Mouse (Mus musculus): Measurements from ENCODE around the gene Lrrc7. TPM values are rescaled to one million over a fixed set of nuclear protein-coding genes. Genes with fewer than 3 reads are reported as not detected.

Gene Lrrc7
- polyA plus RNA-seq, 1 experiment from 2014 or later, result 0.97 TPM

DNA sequence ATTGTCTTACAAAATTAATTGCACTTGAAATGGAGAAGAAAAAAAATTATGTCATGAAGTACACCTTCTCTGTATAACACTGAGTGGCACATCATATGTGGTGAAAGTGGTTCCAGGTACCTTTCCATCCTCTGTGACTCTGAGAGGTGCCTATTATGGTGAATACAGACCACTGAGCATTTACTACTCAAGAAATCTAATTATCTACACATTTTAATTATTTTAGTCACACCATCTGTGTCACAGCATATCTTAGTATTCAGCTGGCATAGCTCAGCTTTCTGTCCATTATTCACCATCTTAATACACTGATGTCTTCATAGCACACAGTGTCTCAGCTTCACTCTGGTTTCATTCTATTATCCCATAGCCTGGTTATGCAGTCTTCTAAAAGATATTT lies 7.7 kb downstream of the Lrrc7 start:
- peaks cover 3% of the 10 kb centered on the region; the same call in 1 of the 2 replicates for H3K27me3 ChIP-seq (ENCODE audit: control insufficient read depth, insufficient read depth, low read length)
- H3K9me3 ChIP-seq (ENCODE audit: control insufficient read depth, low read length), result no peaks in the 10 kb centered on the region
- no peak overlapping the region for H3K4me2 ChIP-seq
- ATAC-seq (ENCODE audit: low FRiP score), result peak; percentile 28; the same call in 1 of the 2 replicates
- H3K36me3 ChIP-seq (ENCODE audit: control insufficient read depth, insufficient read depth, low read length), result no peaks in the 10 kb centered on the region
- H3K27ac ChIP-seq (ENCODE audit: low read depth, low read length), result no peak overlapping the region
- no peaks in the 10 kb centered on the region for H3K4me1 ChIP-seq (ENCODE audit: control insufficient read depth, insufficient read depth, low read length)
- no peak overlapping the region for H3K9ac ChIP-seq (ENCODE audit: low read length)
- H3K4me3 ChIP-seq (ENCODE audit: low read depth, low read length), result no peak overlapping the region
- no peak for DNase-seq (ENCODE audit: low spot score, missing footprints)

DNA sequence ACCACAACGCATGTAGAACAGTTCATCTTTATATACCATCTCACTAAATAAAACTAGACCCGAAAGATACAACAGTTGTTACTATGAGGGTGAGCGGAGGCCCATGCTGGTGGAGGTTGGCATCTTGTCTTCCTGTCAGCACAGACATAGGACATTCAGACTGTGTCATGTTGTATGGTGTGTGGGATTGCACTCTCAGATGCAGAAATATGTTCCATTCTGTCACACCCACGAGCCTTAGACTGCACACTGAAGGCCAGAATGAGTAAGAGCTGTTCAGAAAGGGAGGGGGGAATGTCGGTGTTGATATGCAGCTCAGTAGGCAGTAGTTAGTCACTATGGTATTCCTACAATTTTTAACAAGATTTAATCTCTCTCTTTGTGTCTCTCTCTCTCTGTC lies 9.9 kb downstream of the Lrrc7 start:
- H3K9ac ChIP-seq (ENCODE audit: low read length), result no peak overlapping the region
- DNase-seq (ENCODE audit: low spot score, missing footprints) (no peak), ATAC-seq (ENCODE audit: low FRiP score) (no peak)
- no peak overlapping the region for H3K4me2 ChIP-seq
- no peaks in the 10 kb centered on the region for H3K9me3 ChIP-seq (ENCODE audit: control insufficient read depth, low read length)
- 86% methylated on average over 5 of the region's 5 CpGs for WGBS
- no peaks in the 10 kb centered on the region for H3K36me3 ChIP-seq (ENCODE audit: control insufficient read depth, insufficient read depth, low read length)
- H3K27me3 ChIP-seq (ENCODE audit: control insufficient read depth, insufficient read depth, low read length), result no peaks in the 10 kb centered on the region
- H3K4me1 ChIP-seq (ENCODE audit: control insufficient read depth, insufficient read depth, low read length), result no peaks in the 10 kb centered on the region
- no peak overlapping the region for H3K4me3 ChIP-seq (ENCODE audit: low read depth, low read length)
- no peak overlapping the region for H3K27ac ChIP-seq (ENCODE audit: low read depth, low read length)

DNA sequence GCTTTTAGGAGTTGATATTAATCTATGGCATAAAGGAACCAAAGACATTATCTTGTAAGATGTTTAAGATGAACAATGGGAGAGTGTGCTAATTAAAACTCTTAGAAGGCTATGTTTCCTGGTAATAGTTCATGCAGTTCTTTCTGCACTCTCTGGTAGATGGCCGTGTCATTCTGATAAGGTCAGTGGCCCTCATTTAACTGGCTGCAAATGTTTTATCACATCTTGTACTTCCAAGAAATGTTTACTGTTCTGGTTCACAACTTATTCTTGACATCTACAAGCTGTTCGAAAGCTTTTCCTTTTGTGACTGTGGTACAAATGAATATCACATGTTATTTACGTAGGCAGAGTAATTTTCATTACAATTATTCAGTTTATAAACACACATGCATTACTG lies 18.5 kb downstream of the Lrrc7 start:
- WGBS, result 86% methylated on average over 3 of the region's 3 CpGs
- DNase-seq (ENCODE audit: low spot score, missing footprints) (no peak), ATAC-seq (ENCODE audit: low FRiP score) (no peak)
- H3K4me3 ChIP-seq (ENCODE audit: low read depth, low read length), result no peak overlapping the region
- H3K36me3 ChIP-seq (ENCODE audit: control insufficient read depth, insufficient read depth, low read length), result no peaks in the 10 kb centered on the region
- no peaks in the 10 kb centered on the region for H3K27me3 ChIP-seq (ENCODE audit: control insufficient read depth, insufficient read depth, low read length)
- no peak overlapping the region for H3K27ac ChIP-seq (ENCODE audit: low read depth, low read length)
- H3K4me2 ChIP-seq, result no peak overlapping the region
- no peaks in the 10 kb centered on the region for H3K9me3 ChIP-seq (ENCODE audit: control insufficient read depth, low read length)
- no peaks in the 10 kb centered on the region for H3K4me1 ChIP-seq (ENCODE audit: control insufficient read depth, insufficient read depth, low read length)
- H3K9ac ChIP-seq (ENCODE audit: low read length), result no peak overlapping the region

DNA sequence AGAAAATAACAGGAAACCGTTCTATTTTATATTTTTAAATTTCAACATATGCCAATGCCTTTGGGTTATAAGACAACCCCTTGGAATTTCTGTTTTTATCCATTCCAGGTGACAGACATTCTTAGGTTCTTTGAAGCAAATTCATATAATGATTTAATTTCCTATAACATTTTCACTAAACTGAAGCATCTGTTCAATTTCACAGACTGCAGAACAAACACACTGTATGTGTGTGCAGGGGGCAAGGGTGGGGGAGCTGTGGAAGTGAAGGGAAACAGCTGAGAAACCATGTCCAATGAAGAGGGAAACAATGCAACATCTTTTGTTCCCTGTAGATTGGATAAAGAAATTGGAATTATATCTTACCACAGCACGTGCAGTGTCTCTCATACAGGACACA lies 29.2 kb downstream of the Lrrc7 start:
- Histone ChIP-seq H3K9ac (ENCODE audit: low read length) (no peak overlapping the region), H3K27ac (ENCODE audit: low read depth, low read length) (no peak overlapping the region), H3K4me2 (no peak overlapping the region), H3K27me3 (ENCODE audit: control insufficient read depth, insufficient read depth, low read length) (no peaks in the 10 kb centered on the region), H3K36me3 (ENCODE audit: control insufficient read depth, insufficient read depth, low read length) (no peaks in the 10 kb centered on the region), H3K4me3 (ENCODE audit: low read depth, low read length) (no peak overlapping the region), H3K9me3 (ENCODE audit: control insufficient read depth, low read length) (no peaks in the 10 kb centered on the region), H3K4me1 (ENCODE audit: control insufficient read depth, insufficient read depth, low read length) (no peaks in the 10 kb centered on the region)
- DNase-seq (ENCODE audit: low spot score, missing footprints) (no peak), ATAC-seq (ENCODE audit: low FRiP score) (no peak)
- WGBS, result 81% methylated on average over 2 of the region's 2 CpGs

DNA sequence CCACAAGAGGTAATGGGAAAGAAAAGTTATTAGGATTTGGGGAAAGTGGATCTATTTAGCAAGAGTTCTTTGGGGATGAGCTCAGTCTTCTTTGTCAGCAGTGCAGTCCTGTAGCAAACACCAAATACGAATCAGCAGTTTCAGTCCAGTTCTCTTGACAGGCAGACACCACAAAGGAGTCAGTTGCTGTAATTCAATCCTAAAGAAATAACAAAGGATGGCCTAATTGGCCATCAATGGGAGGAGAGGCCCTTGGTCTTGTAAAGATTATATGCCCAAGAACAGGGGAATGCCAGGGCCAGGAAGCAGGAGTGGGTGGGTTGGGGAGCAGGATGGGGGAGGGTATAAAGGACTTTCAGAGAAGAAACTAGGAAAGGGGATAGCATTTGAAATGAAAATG lies 33.5 kb downstream of the Lrrc7 start:
- ATAC-seq (ENCODE audit: low FRiP score), result no peak
- Histone ChIP-seq H3K9me3 (ENCODE audit: control insufficient read depth, low read length) (no peaks in the 10 kb centered on the region), H3K9ac (ENCODE audit: low read length) (no peak overlapping the region), H3K4me3 (ENCODE audit: low read depth, low read length) (no peak overlapping the region), H3K4me1 (ENCODE audit: control insufficient read depth, insufficient read depth, low read length) (no peaks in the 10 kb centered on the region), H3K27ac (ENCODE audit: low read depth, low read length) (no peak overlapping the region), H3K36me3 (ENCODE audit: control insufficient read depth, insufficient read depth, low read length) (no peaks in the 10 kb centered on the region), H3K4me2 (no peak overlapping the region), H3K27me3 (ENCODE audit: control insufficient read depth, insufficient read depth, low read length) (no peaks in the 10 kb centered on the region)
- DNase-seq (ENCODE audit: low spot score, missing footprints), result no peak
- WGBS, result 45% methylated on average over 1 of the region's 1 CpGs

DNA sequence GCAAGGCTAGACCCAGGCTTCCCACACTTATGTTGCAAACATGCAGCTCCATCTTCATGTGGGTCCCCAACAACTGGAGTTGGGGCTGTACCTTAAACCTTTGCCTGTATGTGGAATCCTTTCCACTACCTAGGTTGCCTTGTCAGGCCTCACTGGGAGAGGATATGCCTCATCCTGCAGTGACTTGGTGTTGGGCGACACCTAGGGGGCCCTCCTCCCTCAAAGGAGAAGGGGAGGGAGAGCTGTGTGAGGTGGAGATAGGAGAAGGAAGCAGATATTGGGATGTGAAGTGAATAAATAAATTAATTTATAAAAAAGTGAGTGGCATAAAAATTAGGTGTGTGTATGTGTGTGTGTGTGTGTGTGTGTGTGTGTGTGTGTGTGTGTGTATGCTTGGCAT lies 68.3 kb downstream of the Lrrc7 start:
- no peak for DNase-seq (ENCODE audit: low spot score, missing footprints)
- ATAC-seq (ENCODE audit: low FRiP score), result no peak
- no peak overlapping the region for H3K4me2 ChIP-seq
- no peaks in the 10 kb centered on the region for H3K36me3 ChIP-seq (ENCODE audit: control insufficient read depth, insufficient read depth, low read length)
- WGBS, result 81% methylated on average over 1 of the region's 1 CpGs
- no peaks in the 10 kb centered on the region for H3K27me3 ChIP-seq (ENCODE audit: control insufficient read depth, insufficient read depth, low read length)
- no peak overlapping the region for H3K4me3 ChIP-seq (ENCODE audit: low read depth, low read length)
- H3K27ac ChIP-seq (ENCODE audit: low read depth, low read length), result no peak overlapping the region
- no peaks in the 10 kb centered on the region for H3K9me3 ChIP-seq (ENCODE audit: control insufficient read depth, low read length)
- H3K4me1 ChIP-seq (ENCODE audit: control insufficient read depth, insufficient read depth, low read length), result no peaks in the 10 kb centered on the region
- no peak overlapping the region for H3K9ac ChIP-seq (ENCODE audit: low read length)

DNA sequence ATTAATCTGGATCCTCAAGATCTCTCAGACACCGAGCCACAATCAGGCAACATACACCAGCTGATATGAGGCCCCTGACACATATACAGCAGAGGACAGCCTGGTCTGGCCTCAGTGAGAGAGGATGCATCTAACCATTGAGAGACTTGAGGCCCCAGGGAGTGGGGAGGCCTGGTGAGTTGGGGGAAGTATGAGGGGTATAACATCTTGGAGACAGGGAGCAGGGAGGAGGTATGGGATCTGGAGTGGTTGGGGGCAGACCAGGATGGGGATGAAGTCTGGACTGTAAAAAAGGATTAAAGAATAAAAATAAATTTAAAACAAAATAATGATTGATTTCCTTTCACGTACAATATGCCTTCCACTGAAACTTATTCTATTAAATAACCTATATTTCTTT lies 82.3 kb downstream of the Lrrc7 start:
- no peak overlapping the region for H3K27ac ChIP-seq (ENCODE audit: low read depth, low read length)
- no peaks in the 10 kb centered on the region for H3K36me3 ChIP-seq (ENCODE audit: control insufficient read depth, insufficient read depth, low read length)
- no peaks in the 10 kb centered on the region for H3K27me3 ChIP-seq (ENCODE audit: control insufficient read depth, insufficient read depth, low read length)
- 90% methylated on average over 2 of the region's 2 CpGs for WGBS
- no peak overlapping the region for H3K4me3 ChIP-seq (ENCODE audit: low read depth, low read length)
- no peaks in the 10 kb centered on the region for H3K4me1 ChIP-seq (ENCODE audit: control insufficient read depth, insufficient read depth, low read length)
- no peak overlapping the region for H3K4me2 ChIP-seq
- no peak for ATAC-seq (ENCODE audit: low FRiP score)
- DNase-seq (ENCODE audit: low spot score, missing footprints), result no peak
- no peaks in the 10 kb centered on the region for H3K9me3 ChIP-seq (ENCODE audit: control insufficient read depth, low read length)
- no peak overlapping the region for H3K9ac ChIP-seq (ENCODE audit: low read length)

DNA sequence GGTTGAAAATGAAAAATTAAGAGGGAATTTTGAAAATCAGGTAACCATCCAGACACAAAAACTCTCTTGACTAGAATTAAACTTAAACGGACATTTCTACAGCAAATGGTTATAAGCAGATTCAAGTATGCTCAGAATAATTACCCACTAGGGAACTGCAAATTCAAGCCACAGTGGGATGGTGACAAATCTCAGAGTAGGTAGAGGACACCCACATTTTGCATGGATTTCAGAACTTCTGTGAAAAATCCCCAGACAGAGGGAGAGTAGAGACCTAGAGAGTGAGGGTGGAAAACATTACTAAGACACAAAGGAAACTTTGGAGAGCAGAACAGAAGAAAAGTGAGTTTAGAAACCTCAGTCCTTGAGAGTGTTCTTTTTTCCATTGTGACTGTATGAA lies 161.4 kb downstream of the Lrrc7 start:
- no peak overlapping the region for H3K4me3 ChIP-seq (ENCODE audit: low read depth, low read length)
- DNase-seq (ENCODE audit: low spot score, missing footprints), result no peak
- no peak overlapping the region for H3K27ac ChIP-seq (ENCODE audit: low read depth, low read length)
- 97% methylated on average over 1 of the region's 1 CpGs for WGBS
- no peaks in the 10 kb centered on the region for H3K9me3 ChIP-seq (ENCODE audit: control insufficient read depth, low read length)
- H3K36me3 ChIP-seq (ENCODE audit: control insufficient read depth, insufficient read depth, low read length), result no peaks in the 10 kb centered on the region
- no peaks in the 10 kb centered on the region for H3K4me1 ChIP-seq (ENCODE audit: control insufficient read depth, insufficient read depth, low read length)
- no peaks in the 10 kb centered on the region for H3K27me3 ChIP-seq (ENCODE audit: control insufficient read depth, insufficient read depth, low read length)
- no peak overlapping the region for H3K9ac ChIP-seq (ENCODE audit: low read length)
- H3K4me2 ChIP-seq, result no peak overlapping the region
- ATAC-seq (ENCODE audit: low FRiP score), result no peak

DNA sequence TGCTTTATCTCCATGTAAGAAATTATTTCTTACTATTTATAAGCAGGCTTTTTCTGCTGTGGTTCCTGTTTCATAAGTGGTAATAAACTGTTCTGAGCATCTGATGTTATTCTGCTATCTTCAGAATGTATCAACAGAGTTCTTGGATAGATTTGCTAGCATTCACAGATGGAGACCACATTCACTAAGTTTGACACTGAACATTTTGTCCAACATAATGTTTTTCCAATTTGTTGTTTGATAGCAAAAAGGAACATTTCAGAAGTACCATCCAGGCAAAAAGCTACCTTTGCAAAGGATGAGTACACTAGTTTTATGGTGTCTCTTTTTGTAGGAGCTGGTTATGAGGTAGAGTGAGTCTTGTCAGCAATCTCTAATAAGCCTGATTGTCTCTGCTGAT lies 170.5 kb downstream of the Lrrc7 start:
- H3K9ac ChIP-seq (ENCODE audit: low read length), result no peak overlapping the region
- H3K4me3 ChIP-seq (ENCODE audit: low read depth, low read length), result no peak overlapping the region
- H3K9me3 ChIP-seq (ENCODE audit: control insufficient read depth, low read length), result no peaks in the 10 kb centered on the region
- H3K36me3 ChIP-seq (ENCODE audit: control insufficient read depth, insufficient read depth, low read length), result no peaks in the 10 kb centered on the region
- no peak overlapping the region for H3K27ac ChIP-seq (ENCODE audit: low read depth, low read length)
- H3K4me1 ChIP-seq (ENCODE audit: control insufficient read depth, insufficient read depth, low read length), result no peaks in the 10 kb centered on the region; the same call in 1 of the 2 replicates
- H3K4me2 ChIP-seq, result no peak overlapping the region
- no peak for DNase-seq (ENCODE audit: low spot score, missing footprints)
- H3K27me3 ChIP-seq (ENCODE audit: control insufficient read depth, insufficient read depth, low read length), result no peaks in the 10 kb centered on the region
- no peak for ATAC-seq (ENCODE audit: low FRiP score)

DNA sequence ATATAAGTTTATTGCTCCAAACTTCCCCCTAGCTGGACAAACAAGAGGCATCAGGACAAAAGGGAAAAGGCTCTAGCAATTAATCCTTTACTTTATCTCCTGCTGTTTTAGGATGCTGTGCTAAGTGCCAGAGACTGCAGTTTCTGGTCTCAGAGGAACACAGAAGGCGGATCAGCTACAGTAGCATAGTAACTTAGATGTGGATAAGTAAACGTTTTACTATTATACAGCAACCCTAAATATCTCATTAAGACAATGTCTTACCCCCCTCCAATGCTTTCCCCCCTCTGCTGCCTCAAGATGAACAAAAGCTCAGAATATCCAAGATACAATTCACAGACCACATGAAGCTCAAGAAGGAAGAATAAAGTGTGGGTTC lies 174.0 kb downstream of the Lrrc7 start:
- Histone ChIP-seq H3K4me1 (ENCODE audit: control insufficient read depth, insufficient read depth, low read length) (no peaks in the 10 kb centered on the region; the same call in 1 of the 2 replicates), H3K36me3 (ENCODE audit: control insufficient read depth, insufficient read depth, low read length) (no peaks in the 10 kb centered on the region), H3K4me3 (ENCODE audit: low read depth, low read length) (no peak overlapping the region), H3K27me3 (ENCODE audit: control insufficient read depth, insufficient read depth, low read length) (no peaks in the 10 kb centered on the region), H3K9me3 (ENCODE audit: control insufficient read depth, low read length) (no peaks in the 10 kb centered on the region), H3K4me2 (no peak overlapping the region), H3K9ac (ENCODE audit: low read length) (no peak overlapping the region), H3K27ac (ENCODE audit: low read depth, low read length) (no peak overlapping the region)
- DNase-seq (ENCODE audit: low spot score, missing footprints) (peak; percentile 78), ATAC-seq (ENCODE audit: low FRiP score) (peak; percentile 61)
- WGBS, result 37% methylated on average over 2 of the region's 2 CpGs

All from midbrain, embryonic 11.5 days (tissue).